Mouse (Mus musculus): Measurements from ENCODE around the gene Gm20716. TPM values are rescaled to one million over a fixed set of nuclear protein-coding genes. Genes with fewer than 3 reads are reported as not detected.

Gene Gm20716
- polyA plus RNA-seq, 1 experiment from 2014 or later, result 18.6 TPM

DNA sequence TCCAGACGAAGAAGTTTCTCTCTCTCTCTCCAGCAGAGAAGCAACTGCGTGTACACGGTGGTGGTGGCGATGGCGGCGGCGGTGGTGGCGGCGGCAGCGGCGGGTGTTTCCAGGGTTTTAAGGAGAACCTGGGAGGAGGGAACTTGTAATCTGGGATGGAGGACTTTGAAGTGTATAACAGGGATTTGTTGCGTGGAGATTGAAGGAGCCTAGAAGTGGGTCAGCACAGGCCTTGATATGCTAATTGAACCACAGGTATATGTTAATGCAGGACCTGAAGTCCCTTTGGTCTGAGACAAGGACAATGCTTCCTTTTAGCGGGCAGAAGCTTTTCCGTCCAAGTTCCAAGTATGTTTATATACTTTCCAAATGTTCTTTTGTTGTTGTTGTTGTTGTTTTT is 73.8 kb downstream of the Gm20716 start:
- Histone ChIP-seq H3K9ac (no peak overlapping the region), H3K36me3 (no peaks in the 10 kb centered on the region), H3K4me3 (no peak overlapping the region), H3K4me2 (replicated peaks) (no peak overlapping the region), H3K9me3 (no peaks in the 10 kb centered on the region), H3K27me3 (replicated peaks) (0 out of 2 replicates have a peak, but pooled peaks cover 3% of the 10 kb centered on the region), H3K27ac (no peak overlapping the region), H3K4me1 (peaks cover 18% of the 10 kb centered on the region)
- ATAC-seq (ENCODE audit: low FRiP score, low read depth), result no peak
- 46% methylated on average over 14 of the region's 14 CpGs for WGBS

DNA sequence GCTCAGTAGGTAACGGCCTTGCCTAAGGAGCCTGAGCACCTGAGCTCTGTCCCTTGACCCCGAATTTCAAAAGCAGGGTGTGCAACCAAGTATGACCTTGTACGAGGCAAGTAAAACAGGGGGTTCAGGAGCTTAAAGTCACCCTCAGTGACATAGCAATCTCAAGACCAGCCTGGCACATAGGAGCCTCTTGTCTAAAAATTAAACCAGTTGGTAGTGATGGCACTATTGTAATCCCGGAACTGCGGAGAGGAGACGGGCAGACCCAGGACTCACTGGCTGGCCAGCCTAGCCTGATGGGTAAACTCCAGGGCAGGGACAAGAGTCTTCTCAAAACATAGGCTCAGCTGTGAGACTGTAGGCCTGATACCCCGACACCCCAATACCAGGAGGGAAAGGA is 74.5 kb downstream of the Gm20716 start:
- Histone ChIP-seq H3K9ac (no peak overlapping the region), H3K27me3 (replicated peaks) (0 out of 2 replicates have a peak, but pooled peaks cover 3% of the 10 kb centered on the region), H3K4me2 (replicated peaks) (no peak overlapping the region), H3K36me3 (no peaks in the 10 kb centered on the region), H3K4me3 (no peak overlapping the region), H3K27ac (no peak overlapping the region), H3K9me3 (no peaks in the 10 kb centered on the region), H3K4me1 (peaks cover 18% of the 10 kb centered on the region)
- WGBS, result 92% methylated on average over 7 of the region's 7 CpGs
- no peak for ATAC-seq (ENCODE audit: low FRiP score, low read depth)

DNA sequence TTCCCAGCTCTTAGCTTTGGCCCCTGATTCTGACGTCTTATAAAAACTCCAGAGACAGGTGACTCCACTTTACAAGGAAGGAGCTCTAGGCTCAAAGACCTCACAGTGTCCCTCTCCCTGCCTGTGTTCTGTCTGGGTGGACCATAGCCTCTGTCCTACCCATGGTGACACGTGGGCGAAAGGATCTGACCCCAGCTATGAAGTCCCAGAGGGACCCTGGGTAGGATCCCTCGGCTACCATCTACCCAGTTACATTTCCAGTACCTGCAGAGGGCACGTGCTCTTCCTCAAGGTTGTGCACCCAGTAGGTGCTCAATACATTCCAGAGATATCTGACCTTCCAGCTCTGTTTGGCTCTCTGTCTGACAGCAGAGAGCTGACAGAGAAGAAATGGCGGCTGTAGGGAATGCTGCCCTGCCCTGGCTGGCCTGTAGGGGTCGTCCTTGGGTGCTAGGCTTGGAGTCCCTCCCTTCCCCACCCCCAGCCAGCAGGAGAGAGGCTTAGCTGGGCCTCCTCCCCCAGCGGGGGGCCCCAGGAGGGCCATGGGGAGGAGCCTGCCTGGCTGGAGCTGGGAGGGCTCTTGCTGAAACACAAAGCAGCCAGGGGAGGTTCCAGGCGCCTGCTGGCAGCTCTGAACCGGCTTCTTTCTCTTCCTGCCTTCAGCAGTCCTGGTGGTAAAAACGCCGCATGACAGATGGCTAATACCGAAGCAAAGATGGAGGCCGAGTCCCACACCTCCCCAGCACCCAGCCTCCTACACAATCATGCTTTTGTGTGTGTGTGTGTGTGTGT is 75.9 kb downstream of the Gm20716 start:
- no peaks in the 10 kb centered on the region for H3K36me3 ChIP-seq
- peak overlapping the region; percentile 28; the same call in 1 of the 2 replicates for H3K27ac ChIP-seq
- WGBS, result 22% methylated on average over 14 of the region's 14 CpGs
- no peak overlapping the region for H3K4me3 ChIP-seq
- no peaks in the 10 kb centered on the region for H3K9me3 ChIP-seq
- H3K4me1 ChIP-seq, result peaks cover 16% of the 10 kb centered on the region
- H3K27me3 ChIP-seq (replicated peaks), result 0 out of 2 replicates have a peak, but pooled peaks cover 2% of the 10 kb centered on the region
- no peak overlapping the region for H3K9ac ChIP-seq
- peak overlapping the region; percentile 34 for H3K4me2 ChIP-seq (replicated peaks)
- ATAC-seq (ENCODE audit: low FRiP score, low read depth), result peak; percentile 85

DNA sequence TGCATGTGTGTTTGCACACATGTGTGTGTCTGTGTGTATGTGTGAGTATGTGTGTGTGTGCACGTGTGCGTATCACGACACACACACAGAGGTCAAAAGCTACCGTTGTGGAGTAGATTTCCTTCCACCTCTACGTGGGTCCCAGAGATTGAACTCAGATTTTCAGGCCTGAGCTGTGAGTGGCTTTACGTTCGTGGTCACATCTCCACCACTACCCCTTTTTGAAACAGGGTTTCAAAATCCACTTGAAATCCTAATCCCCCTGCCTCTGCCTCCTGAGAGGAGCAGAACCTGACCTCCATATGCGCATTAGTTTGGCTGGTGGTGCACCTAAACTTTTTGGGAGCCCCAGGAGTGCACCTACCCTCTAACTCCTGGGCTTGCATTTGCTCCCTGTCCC is 80.9 kb downstream of the Gm20716 start:
- no peak overlapping the region for H3K27ac ChIP-seq
- H3K4me3 ChIP-seq, result no peak overlapping the region
- WGBS, result 90% methylated on average over 8 of the region's 8 CpGs
- no peaks in the 10 kb centered on the region for H3K9me3 ChIP-seq
- H3K9ac ChIP-seq, result no peak overlapping the region
- ATAC-seq (ENCODE audit: low FRiP score, low read depth), result no peak
- peaks cover 2% of the 10 kb centered on the region; the same call in 1 of the 2 replicates for H3K4me1 ChIP-seq
- H3K36me3 ChIP-seq, result no peaks in the 10 kb centered on the region
- H3K4me2 ChIP-seq (replicated peaks), result no peak overlapping the region
- no peaks in the 10 kb centered on the region for H3K27me3 ChIP-seq (replicated peaks)

DNA sequence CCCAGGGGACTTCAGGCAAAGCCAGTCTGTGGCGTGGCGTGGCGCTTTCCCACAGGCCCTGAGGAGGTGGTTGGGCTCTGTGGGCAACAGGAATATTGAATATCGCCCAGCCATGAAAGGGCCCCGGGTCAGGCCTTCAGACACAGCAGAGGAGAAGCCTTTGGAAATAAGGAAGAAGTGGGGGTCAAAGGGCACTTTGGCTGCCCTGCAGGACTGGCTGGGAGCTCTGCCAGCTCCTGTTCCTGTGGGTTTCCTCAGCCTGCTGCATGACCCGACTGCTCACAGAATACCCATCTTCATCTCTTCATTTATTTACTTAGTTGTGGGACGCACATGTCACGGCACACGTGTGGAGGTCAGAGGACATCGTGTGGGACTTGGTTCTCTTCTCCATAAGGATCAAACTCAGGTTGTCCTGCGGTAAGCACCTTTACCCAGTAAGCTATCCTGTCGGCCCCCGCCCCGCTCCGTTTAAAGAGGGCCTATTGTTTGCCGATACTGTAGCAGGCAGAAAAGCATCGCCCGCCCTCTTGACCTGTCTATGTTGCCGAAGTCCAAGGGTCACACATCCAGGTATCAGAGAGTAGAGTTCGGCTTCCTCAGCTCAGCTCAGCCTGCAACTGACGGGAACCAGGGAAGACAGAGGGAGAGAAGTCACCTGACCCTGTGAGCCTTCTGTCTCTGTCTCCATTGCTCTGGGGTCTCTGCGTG is 82.3 kb downstream of the Gm20716 start:
- no peak for ATAC-seq (ENCODE audit: low FRiP score, low read depth)
- H3K27ac ChIP-seq, result no peak overlapping the region
- no peak overlapping the region for H3K4me3 ChIP-seq

DNA sequence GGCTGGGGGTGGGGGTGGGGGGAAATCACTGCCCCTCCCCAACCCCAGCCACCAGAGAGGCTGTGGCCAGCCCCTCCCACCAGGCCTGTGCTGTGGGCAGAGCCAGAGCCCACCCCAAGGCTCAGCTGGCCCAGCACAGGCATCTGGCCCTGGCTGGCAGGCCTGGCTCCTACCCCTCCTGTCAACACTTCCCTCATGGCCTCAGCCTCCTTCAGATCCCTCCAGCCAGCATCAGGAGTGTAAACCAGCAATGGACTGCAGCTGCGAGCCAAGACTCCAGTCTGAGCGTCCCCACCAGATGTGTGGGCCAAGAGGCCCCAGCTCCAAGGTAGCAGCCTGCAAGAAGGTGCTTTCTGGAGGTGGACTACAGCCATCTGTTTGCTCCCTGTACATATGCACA is 84.7 kb downstream of the Gm20716 start:
- no peak overlapping the region for H3K27ac ChIP-seq
- H3K4me2 ChIP-seq (replicated peaks), result no peak overlapping the region
- no peaks in the 10 kb centered on the region for H3K4me1 ChIP-seq
- no peaks in the 10 kb centered on the region for H3K9me3 ChIP-seq
- ATAC-seq (ENCODE audit: low FRiP score, low read depth), result no peak
- no peak overlapping the region for H3K9ac ChIP-seq
- no peak overlapping the region for H3K4me3 ChIP-seq
- WGBS, result 63% methylated on average over 2 of the region's 2 CpGs
- H3K36me3 ChIP-seq, result no peaks in the 10 kb centered on the region
- H3K27me3 ChIP-seq (replicated peaks), result no peaks in the 10 kb centered on the region

More for the DNA sequence above, 82.3 kb downstream of the Gm20716 start:
- Histone ChIP-seq H3K4me1 (no peaks in the 10 kb centered on the region), H3K4me2 (replicated peaks) (no peak overlapping the region), H3K36me3 (no peaks in the 10 kb centered on the region), H3K9me3 (no peaks in the 10 kb centered on the region), H3K27me3 (replicated peaks) (no peaks in the 10 kb centered on the region), H3K9ac (no peak overlapping the region)
- 73% methylated on average over 22 of the region's 22 CpGs for whole genome bisulfite sequencing

DNA sequence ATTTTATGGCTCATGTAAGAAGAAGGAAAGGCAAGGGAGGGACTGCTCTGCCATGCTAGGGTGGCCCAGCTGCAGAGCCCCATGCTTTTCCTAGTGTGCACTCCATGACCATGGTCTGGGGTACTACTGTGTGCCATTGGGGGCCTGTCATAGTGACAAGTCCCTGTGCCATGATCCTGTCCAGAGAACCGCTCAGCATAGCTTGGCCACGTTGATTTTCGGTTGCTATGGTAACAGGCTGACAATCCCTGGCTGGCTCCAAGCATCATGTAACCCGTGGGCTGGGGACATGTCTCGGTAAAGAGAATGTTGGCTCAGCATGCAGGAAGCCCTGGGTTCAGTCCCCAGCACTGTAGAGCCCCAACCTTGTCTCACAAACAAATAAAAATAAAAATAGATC is 86.4 kb downstream of the Gm20716 start:
- no peak overlapping the region for H3K27ac ChIP-seq
- no peaks in the 10 kb centered on the region for H3K4me1 ChIP-seq
- H3K4me3 ChIP-seq, result no peak overlapping the region
- 39% methylated on average over 5 of the region's 5 CpGs for WGBS
- no peaks in the 10 kb centered on the region for H3K9me3 ChIP-seq
- H3K4me2 ChIP-seq (replicated peaks), result no peak overlapping the region
- ATAC-seq (ENCODE audit: low FRiP score, low read depth), result no peak
- no peaks in the 10 kb centered on the region for H3K36me3 ChIP-seq
- H3K27me3 ChIP-seq (replicated peaks), result no peaks in the 10 kb centered on the region
- no peak overlapping the region for H3K9ac ChIP-seq

DNA sequence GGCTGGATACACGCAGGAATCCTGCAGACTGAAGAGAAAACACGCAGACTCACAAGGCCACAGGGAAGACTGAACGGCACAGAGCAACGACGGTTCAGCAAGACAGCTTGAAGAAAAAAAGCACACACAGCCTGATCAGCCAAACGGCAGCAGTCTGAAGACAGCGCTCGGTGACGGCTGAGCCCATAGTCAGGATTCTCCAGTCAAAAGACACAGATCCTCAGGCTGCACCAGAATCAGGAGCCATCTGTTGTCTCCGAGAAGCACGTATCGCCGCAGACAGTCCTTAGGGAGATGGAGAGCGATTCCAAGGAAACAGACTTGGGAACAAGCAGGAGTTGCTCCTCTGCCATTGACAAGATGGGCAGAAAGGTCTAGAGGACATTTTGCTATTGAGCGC is 93.0 kb downstream of the Gm20716 start:
- no peak overlapping the region for H3K4me3 ChIP-seq
- no peaks in the 10 kb centered on the region for H3K9me3 ChIP-seq
- H3K4me1 ChIP-seq, result no peaks in the 10 kb centered on the region
- H3K4me2 ChIP-seq (replicated peaks), result no peak overlapping the region
- H3K36me3 ChIP-seq, result no peaks in the 10 kb centered on the region
- H3K9ac ChIP-seq, result no peak overlapping the region
- H3K27me3 ChIP-seq (replicated peaks), result no peaks in the 10 kb centered on the region
- ATAC-seq (ENCODE audit: low FRiP score, low read depth), result no peak
- WGBS, result 70% methylated on average over 15 of the region's 15 CpGs
- no peak overlapping the region for H3K27ac ChIP-seq

Small RNA genes within 50 kb of the gene (microRNA-seq; reads per million reads assigned to microRNA genes)
- not detected for gene Gm24561

Other genes starting within 250 kb of the Gm20716 start
- 0.37 and 0.60 TPM in 2 replicates for gene Ripor3, start 219.7 kb downstream of the Gm20716 start, polyA plus RNA-seq (2016; fragmentation: Nextera tagmentation; extraction: Ambion mirVana)
- 9.3 and 10.1 TPM in 2 replicates for gene Pard6b, start 149.4 kb downstream of the Gm20716 start, polyA plus RNA-seq (2016; fragmentation: Nextera tagmentation; extraction: Ambion mirVana)
- 24.4 and 32.1 TPM in 2 replicates for gene Adnp, start 23.3 kb downstream of the Gm20716 start, polyA plus RNA-seq (2016; fragmentation: Nextera tagmentation; extraction: Ambion mirVana)
- gene Dpm1, start 227 bp upstream of the Gm20716 start, polyA plus RNA-seq (2016; fragmentation: Nextera tagmentation; extraction: Ambion mirVana), result 70.4 and 79.4 TPM in 2 replicates
- gene Mocs3, start 258 bp upstream of the Gm20716 start, polyA plus RNA-seq (2016; fragmentation: Nextera tagmentation; extraction: Ambion mirVana), result 12.5 TPM in 2 replicates
- gene Kcng1, start 51.4 kb upstream of the Gm20716 start, polyA plus RNA-seq (2016; fragmentation: Nextera tagmentation; extraction: Ambion mirVana), result 0.42 and 0.48 TPM in 2 replicates

Data from neural tube, embryonic 12.5 days (tissue).